Mouse (Mus musculus): ENCODE measurements at regions not wholly inside any gene's neighbourhood (a gene's known extent, or its start where the extent isn't known, plus 50 kb on each side); places are given as distances from the start of the nearest gene placed in this dataset.

GRCm38 (mm10) chr16:12770482-12770881 is 339.0 kb upstream of the Ercc4 start:
- H3K36me3 ChIP-seq: no peaks in the 10 kb centered on the region
- no peaks in the 10 kb centered on the region for H3K4me1 ChIP-seq
- no peak overlapping the region for H3K4me3 ChIP-seq
- H3K4me2 ChIP-seq (replicated peaks): no peak overlapping the region
- WGBS: 54% methylated on average over 5 of the region's 5 CpGs
- no peaks in the 10 kb centered on the region for H3K27me3 ChIP-seq
- H3K27ac ChIP-seq (replicated peaks): no peak overlapping the region
- no peak overlapping the region for H3K9ac ChIP-seq (replicated peaks)
- no peaks in the 10 kb centered on the region for H3K9me3 ChIP-seq
- peak; percentile 69 for ATAC-seq (replicated peaks)

- WGBS: 89% methylated on average over 5 of the region's 5 CpGs
- no peaks in the 10 kb centered on the region for H3K36me3 ChIP-seq
- no peak overlapping the region for H3K9ac ChIP-seq (replicated peaks)
- no peak overlapping the region for H3K4me3 ChIP-seq
- no peak for ATAC-seq (replicated peaks)
- no peaks in the 10 kb centered on the region for H3K4me1 ChIP-seq
- H3K27me3 ChIP-seq: no peaks in the 10 kb centered on the region
- H3K9me3 ChIP-seq: no peaks in the 10 kb centered on the region
- H3K4me2 ChIP-seq (replicated peaks): no peak overlapping the region
- H3K27ac ChIP-seq (replicated peaks): no peak overlapping the region
Observed at GRCm38 (mm10) chr16:12772535-12772934, 336.9 kb upstream of the Ercc4 start.

GRCm38 (mm10) chr16:12775876-12776275 is 333.6 kb upstream of the Ercc4 start:
- no peak for ATAC-seq (replicated peaks)
- no peaks in the 10 kb centered on the region for H3K9me3 ChIP-seq
- no peaks in the 10 kb centered on the region for H3K36me3 ChIP-seq
- H3K9ac ChIP-seq (replicated peaks): no peak overlapping the region
- WGBS: 38% methylated on average over 2 of the region's 2 CpGs
- H3K27me3 ChIP-seq: no peaks in the 10 kb centered on the region
- no peak overlapping the region for H3K4me3 ChIP-seq
- no peak overlapping the region for H3K27ac ChIP-seq (replicated peaks)
- H3K4me1 ChIP-seq: no peaks in the 10 kb centered on the region
- H3K4me2 ChIP-seq (replicated peaks): no peak overlapping the region

- Histone ChIP-seq H3K9ac (replicated peaks) (no peak overlapping the region), H3K4me2 (replicated peaks) (no peak overlapping the region), H3K36me3 (no peaks in the 10 kb centered on the region), H3K4me1 (no peaks in the 10 kb centered on the region), H3K4me3 (no peak overlapping the region), H3K9me3 (no peaks in the 10 kb centered on the region), H3K27me3 (no peaks in the 10 kb centered on the region), H3K27ac (replicated peaks) (no peak overlapping the region)
- WGBS: 81% methylated on average over 3 of the region's 3 CpGs
- no peak for ATAC-seq (replicated peaks)
Observed at GRCm38 (mm10) chr16:12779079-12779478, 330.4 kb upstream of the Ercc4 start.

- Histone ChIP-seq H3K9me3 (no peaks in the 10 kb centered on the region), H3K4me1 (no peaks in the 10 kb centered on the region), H3K27ac (replicated peaks) (no peak overlapping the region), H3K27me3 (no peaks in the 10 kb centered on the region), H3K4me3 (no peak overlapping the region), H3K4me2 (replicated peaks) (no peak overlapping the region), H3K36me3 (no peaks in the 10 kb centered on the region), H3K9ac (replicated peaks) (no peak overlapping the region)
- no peak for ATAC-seq (replicated peaks)
- whole genome bisulfite sequencing: 70% methylated on average over 3 of the region's 3 CpGs
Observed at GRCm38 (mm10) chr16:12780635-12781034, 328.8 kb upstream of the Ercc4 start.

- Histone ChIP-seq H3K27ac (replicated peaks) (no peak overlapping the region), H3K9ac (replicated peaks) (no peak overlapping the region), H3K4me1 (no peaks in the 10 kb centered on the region), H3K4me3 (no peak overlapping the region), H3K36me3 (no peaks in the 10 kb centered on the region), H3K4me2 (replicated peaks) (no peak overlapping the region), H3K9me3 (no peaks in the 10 kb centered on the region), H3K27me3 (no peaks in the 10 kb centered on the region)
- ATAC-seq (replicated peaks): no peak
- WGBS: 64% methylated on average over 1 of the region's 1 CpGs
Observed at GRCm38 (mm10) chr16:12785828-12786227, 323.7 kb upstream of the Ercc4 start.

- no peak overlapping the region for H3K27ac ChIP-seq (replicated peaks)
- peaks cover 2% of the 10 kb centered on the region; the same call in 1 of the 2 replicates for H3K4me1 ChIP-seq
- H3K9ac ChIP-seq (replicated peaks): no peak overlapping the region
- no peak overlapping the region for H3K4me3 ChIP-seq
- H3K9me3 ChIP-seq: no peaks in the 10 kb centered on the region
- H3K27me3 ChIP-seq: no peaks in the 10 kb centered on the region
- ATAC-seq (replicated peaks): no peak
- H3K4me2 ChIP-seq (replicated peaks): no peak overlapping the region
- H3K36me3 ChIP-seq: no peaks in the 10 kb centered on the region
- 82% methylated on average over 2 of the region's 2 CpGs for WGBS
Observed at GRCm38 (mm10) chr16:12798523-12798922, 311.0 kb upstream of the Ercc4 start.

- peak overlapping the region; percentile 75 for H3K27ac ChIP-seq (replicated peaks)
- no peaks in the 10 kb centered on the region for H3K36me3 ChIP-seq
- H3K4me3 ChIP-seq: no peak overlapping the region
- peak; percentile 78; the same call in 1 of the 2 replicates for ATAC-seq (replicated peaks)
- H3K9ac ChIP-seq (replicated peaks): no peak overlapping the region
- H3K27me3 ChIP-seq: no peaks in the 10 kb centered on the region
- 53% methylated on average over 1 of the region's 1 CpGs for WGBS
- no peaks in the 10 kb centered on the region for H3K9me3 ChIP-seq
- H3K4me1 ChIP-seq: peaks cover 2% of the 10 kb centered on the region; the same call in 1 of the 2 replicates
- H3K4me2 ChIP-seq (replicated peaks): no peak overlapping the region
Observed at GRCm38 (mm10) chr16:12800181-12800580, 309.3 kb upstream of the Ercc4 start.

GRCm38 (mm10) chr16:12802651-12803050 is 306.8 kb upstream of the Ercc4 start:
- WGBS: 91% methylated on average over 1 of the region's 1 CpGs
- no peaks in the 10 kb centered on the region for H3K36me3 ChIP-seq
- H3K27me3 ChIP-seq: no peaks in the 10 kb centered on the region
- H3K27ac ChIP-seq (replicated peaks): no peak overlapping the region
- no peak overlapping the region for H3K4me3 ChIP-seq
- H3K9me3 ChIP-seq: no peaks in the 10 kb centered on the region
- H3K4me1 ChIP-seq: no peaks in the 10 kb centered on the region; the same call in 1 of the 2 replicates
- H3K4me2 ChIP-seq (replicated peaks): no peak overlapping the region
- ATAC-seq (replicated peaks): no peak
- no peak overlapping the region for H3K9ac ChIP-seq (replicated peaks)

GRCm38 (mm10) chr16:12807351-12807871 is 302.1 kb upstream of the Ercc4 start:
- Histone ChIP-seq H3K9me3 (no peaks in the 10 kb centered on the region), H3K27ac (replicated peaks) (no peak overlapping the region), H3K36me3 (no peaks in the 10 kb centered on the region), H3K4me1 (no peaks in the 10 kb centered on the region), H3K4me2 (replicated peaks) (no peak overlapping the region), H3K4me3 (no peak overlapping the region), H3K27me3 (no peaks in the 10 kb centered on the region), H3K9ac (replicated peaks) (no peak overlapping the region)
- no peak for ATAC-seq (replicated peaks)
- 53% methylated on average over 8 of the region's 8 CpGs for WGBS

- ATAC-seq (replicated peaks): no peak
- Histone ChIP-seq H3K4me3 (no peak overlapping the region), H3K27ac (replicated peaks) (no peak overlapping the region), H3K4me1 (no peaks in the 10 kb centered on the region), H3K9me3 (no peaks in the 10 kb centered on the region), H3K36me3 (no peaks in the 10 kb centered on the region), H3K9ac (replicated peaks) (no peak overlapping the region), H3K4me2 (replicated peaks) (no peak overlapping the region), H3K27me3 (no peaks in the 10 kb centered on the region)
- WGBS: 39% methylated on average over 2 of the region's 2 CpGs
Observed at GRCm38 (mm10) chr16:12811088-12811487, 298.4 kb upstream of the Ercc4 start.

GRCm38 (mm10) chr16:12824646-12825045 is 284.8 kb upstream of the Ercc4 start:
- Histone ChIP-seq H3K4me3 (no peak overlapping the region), H3K36me3 (no peaks in the 10 kb centered on the region), H3K27ac (replicated peaks) (no peak overlapping the region), H3K9me3 (no peaks in the 10 kb centered on the region), H3K9ac (replicated peaks) (no peak overlapping the region), H3K4me1 (no peaks in the 10 kb centered on the region), H3K4me2 (replicated peaks) (no peak overlapping the region), H3K27me3 (no peaks in the 10 kb centered on the region)
- ATAC-seq (replicated peaks): no peak
- WGBS: 85% methylated on average over 6 of the region's 6 CpGs

GRCm38 (mm10) chr16:12826222-12826621 is 283.3 kb upstream of the Ercc4 start:
- Histone ChIP-seq H3K9me3 (no peaks in the 10 kb centered on the region), H3K4me2 (replicated peaks) (no peak overlapping the region), H3K27ac (replicated peaks) (no peak overlapping the region), H3K36me3 (no peaks in the 10 kb centered on the region), H3K9ac (replicated peaks) (no peak overlapping the region), H3K4me1 (no peaks in the 10 kb centered on the region), H3K27me3 (no peaks in the 10 kb centered on the region), H3K4me3 (no peak overlapping the region)
- WGBS: 66% methylated on average over 8 of the region's 8 CpGs
- ATAC-seq (replicated peaks): no peak
